Mouse (Mus musculus) heart, embryonic 14.5 days (tissue): Measurements from ENCODE around the gene Isoc2b. TPM values are rescaled to one million over a fixed set of nuclear protein-coding genes. Genes with fewer than 3 reads are reported as not detected.
"Not testable (repeated sequence)": the region's sequence is repeated elsewhere in the genome, so short reads cannot be mapped to it uniquely, and the experiment has no call there.

Experiments used
- ATAC-seq: fragments of 200-750 bp; cut with Nextera tagmentation; 2 replicates; pipeline ENCODE4 v1.8.0; 2017; ENCODE audit warnings: low read depth, moderate TSS enrichment; ENCODE audit not compliant: insufficient number of reproducible peaks, insufficient read depth, low FRiP score
- H3K27ac ChIP-seq, 2 experiments: fragments of 200-500 bp in 1 of 2; fragments of 300-500 bp in 1 of 2; sonication (generic) in 1 of 2; replicated peaks in 1 of 2; 2 replicates each; pipeline ENCODE4 v1.5.1; 2012 to 2014; ENCODE audit warnings: low read depth in 2 of 2, low read length in 2 of 2, control low read depth in 1 of 2, mild to moderate bottlenecking in 1 of 2, mixed read lengths in 1 of 2; ENCODE audit not compliant: control insufficient read depth in 1 of 2, insufficient read depth in 1 of 2
- H3K27me3 ChIP-seq: fragments of 300-500 bp; sonication (generic); 2 replicates; pipeline ENCODE4 v1.6.1; 2014; ENCODE audit warnings: mild to moderate bottlenecking, low read length, control low read depth; ENCODE audit not compliant: control insufficient read depth, insufficient read depth
- H3K36me3 ChIP-seq: fragments of 300-500 bp; sonication (generic); 2 replicates; pipeline ENCODE4 v1.6.1; 2014; ENCODE audit warnings: mild to moderate bottlenecking, control low read depth, low read length, mixed read lengths; ENCODE audit not compliant: control insufficient read depth, insufficient read depth
- H3K4me1 ChIP-seq, 2 experiments: fragments of 200-500 bp in 1 of 2; fragments of 300-500 bp in 1 of 2; sonication (generic) in 1 of 2; 2 replicates each; pipeline ENCODE4 v1.6.1; 2012 to 2014; ENCODE audit warnings: low read length in 2 of 2, control low read depth in 1 of 2, mixed read lengths in 1 of 2; ENCODE audit not compliant: control insufficient read depth in 2 of 2, insufficient read depth in 2 of 2
- H3K4me2 ChIP-seq: fragments of 300-500 bp; sonication (generic); 2 replicates; pipeline ENCODE4 v1.6.1; 2014; ENCODE audit warnings: mild to moderate bottlenecking, low read length
- H3K4me3 ChIP-seq, 2 experiments: fragments of 200-500 bp in 1 of 2; fragments of 300-500 bp in 1 of 2; sonication (generic) in 1 of 2; 2 replicates each; pipeline ENCODE4 v1.5.1; 2012 to 2014; ENCODE audit warnings: low read length in 2 of 2, mild to moderate bottlenecking in 2 of 2, control low read depth in 1 of 2, low read depth in 1 of 2, moderate library complexity in 1 of 2; ENCODE audit not compliant: control insufficient read depth in 1 of 2, insufficient read depth in 1 of 2
- H3K9ac ChIP-seq: fragments of 300-500 bp; sonication (generic); 2 replicates; pipeline ENCODE4 v1.6.1; 2014; ENCODE audit warnings: mild to moderate bottlenecking, low read length
- H3K9me3 ChIP-seq: fragments of 300-500 bp; sonication (generic); 2 replicates; pipeline ENCODE4 v1.6.1; 2016; ENCODE audit warnings: low read length, control low read depth; ENCODE audit not compliant: control insufficient read depth
- WGBS: fragments of 180-500 bp; shearing (Covaris S2); extraction: QIAGEN DNeasy Blood & Tissue Kit; methylation state at CpG from one replicate; pipeline ENCODE4 v1.1.7; 2014; 5-methylcytosine and 5-hydroxymethylcytosine counted together
- polyA plus RNA-seq: library from polyadenylated mRNA; unstranded; fragments of >200 nt; fragmentation: Nextera tagmentation; extraction: Ambion mirVana; gene quantifications from 2 replicates; pipeline ENCODE4 v1.2.1, GENCODE M21; 2014

Isoc2b gene
- polyA plus RNA-seq, 1 experiment from 2014 or later = 4.3 TPM

- Histone ChIP-seq H3K36me3 (no peaks in the 10 kb centered on the region), H3K9ac (no peak overlapping the region), H3K4me1 (no peaks in the 10 kb centered on the region), H3K4me3 (no peak overlapping the region), H3K9me3 (no peaks in the 10 kb centered on the region), H3K4me2 (no peak overlapping the region), H3K27me3 (peaks cover 53% of the 10 kb centered on the region), H3K27ac (no peak overlapping the region)
- WGBS = 1% methylated on average over 12 of the region's 12 CpGs
- ATAC-seq = no peak
Measured at GRCm38 (mm10) chr7:4830476-4830875, 39.6 kb downstream of the Isoc2b start.

GRCm38 (mm10) chr7:4825365-4825764 is 44.7 kb downstream of the Isoc2b start:
- Histone ChIP-seq H3K4me3 (no peak overlapping the region), H3K9me3 (no peaks in the 10 kb centered on the region), H3K9ac (no peak overlapping the region), H3K36me3 (no peaks in the 10 kb centered on the region), H3K4me1 (peaks cover 10 to 11% of the 10 kb centered on the region in 2 experiments; a peak in 3 of 4 replicates), H3K4me2 (no peak overlapping the region), H3K27ac (no peak overlapping the region), H3K27me3 (peaks cover 13% of the 10 kb centered on the region)
- no peak for ATAC-seq
- 44% methylated on average over 4 of the region's 4 CpGs for WGBS

- Histone ChIP-seq H3K27ac (no peak overlapping the region), H3K9ac (no peak overlapping the region), H3K4me1 (peaks cover 10 to 11% of the 10 kb centered on the region in 2 experiments; a peak in 3 of 4 replicates), H3K4me3 (no peak overlapping the region), H3K36me3 (no peaks in the 10 kb centered on the region), H3K27me3 (peaks cover 3% of the 10 kb centered on the region; the same call in 1 of the 2 replicates), H3K4me2 (no peak overlapping the region), H3K9me3 (no peaks in the 10 kb centered on the region)
- no peak for ATAC-seq
- 58% methylated on average over 6 of the region's 6 CpGs for WGBS
Measured at GRCm38 (mm10) chr7:4822162-4822907, 47.7 kb downstream of the Isoc2b start.

- peaks cover 10 to 11% of the 10 kb centered on the region in 2 experiments; a peak in 3 of 4 replicates for H3K4me1 ChIP-seq
- ATAC-seq = no peak
- no peaks in the 10 kb centered on the region for H3K9me3 ChIP-seq
- no peak overlapping the region for H3K4me3 ChIP-seq
- H3K27ac ChIP-seq = no peak overlapping the region
- H3K4me2 ChIP-seq = no peak overlapping the region
- 88% methylated on average over 4 of the region's 4 CpGs for WGBS
- no peaks in the 10 kb centered on the region for H3K27me3 ChIP-seq
- no peak overlapping the region for H3K9ac ChIP-seq
- H3K36me3 ChIP-seq = no peaks in the 10 kb centered on the region
Measured at GRCm38 (mm10) chr7:4821690-4822089, 48.4 kb downstream of the Isoc2b start.

GRCm38 (mm10) chr7:4820925-4821324 is 49.1 kb downstream of the Isoc2b start:
- peaks cover 10 to 11% of the 10 kb centered on the region in 2 experiments; a peak in 3 of 4 replicates for H3K4me1 ChIP-seq
- 81% methylated on average over 7 of the region's 7 CpGs for WGBS
- H3K4me2 ChIP-seq, H3K27ac ChIP-seq, H3K9ac ChIP-seq, H3K4me3 ChIP-seq, H3K9me3 ChIP-seq, ATAC-seq, H3K36me3 ChIP-seq, H3K27me3 ChIP-seq: not testable (repeated sequence)

GRCm38 (mm10) chr7:4816559-4816958 is 53.5 kb downstream of the Isoc2b start:
- Histone ChIP-seq H3K9ac (no peak overlapping the region), H3K9me3 (no peaks in the 10 kb centered on the region), H3K27me3 (no peaks in the 10 kb centered on the region), H3K4me1 (peaks cover 5% of the 10 kb centered on the region in 2 experiments; a peak in 3 of 4 replicates), H3K4me2 (no peak overlapping the region), H3K36me3 (no peaks in the 10 kb centered on the region), H3K4me3 (no peak overlapping the region), H3K27ac (no peak overlapping the region)
- no peak for ATAC-seq

GRCm38 (mm10) chr7:4813105-4813791 is 56.8 kb downstream of the Isoc2b start:
- WGBS = 29% methylated on average over 8 of the region's 8 CpGs

More at GRCm38 (mm10) chr7:4813105-4813791, 56.8 kb downstream of the Isoc2b start:
- H3K9me3 ChIP-seq = no peaks in the 10 kb centered on the region
- peaks cover 8 to 27% of the 10 kb centered on the region in 2 experiments for H3K4me1 ChIP-seq
- H3K4me2 ChIP-seq = peak overlapping the region; percentile 68
- H3K36me3 ChIP-seq = peaks cover 28% of the 10 kb centered on the region
- peak overlapping the region; percentile 76 to 99 for H3K27ac ChIP-seq
- peak overlapping the region; percentile 78 to 99 for H3K4me3 ChIP-seq
- no peaks in the 10 kb centered on the region for H3K27me3 ChIP-seq
- no peak for ATAC-seq
- H3K9ac ChIP-seq = peak overlapping the region; percentile 51
